Mouse (Mus musculus): ENCODE results near the gene Nras. TPM values are rescaled to one million over a fixed set of nuclear protein-coding genes. Genes with fewer than 3 reads are reported as not detected.
A peak's percentile ranks its signal among the peaks of the same experiment; 100 is the strongest.

Nras gene
- polyA plus RNA-seq (2014; fragmentation: Nextera tagmentation; extraction: Ambion mirVana) = 124 and 135 TPM in 2 replicates

DNA sequence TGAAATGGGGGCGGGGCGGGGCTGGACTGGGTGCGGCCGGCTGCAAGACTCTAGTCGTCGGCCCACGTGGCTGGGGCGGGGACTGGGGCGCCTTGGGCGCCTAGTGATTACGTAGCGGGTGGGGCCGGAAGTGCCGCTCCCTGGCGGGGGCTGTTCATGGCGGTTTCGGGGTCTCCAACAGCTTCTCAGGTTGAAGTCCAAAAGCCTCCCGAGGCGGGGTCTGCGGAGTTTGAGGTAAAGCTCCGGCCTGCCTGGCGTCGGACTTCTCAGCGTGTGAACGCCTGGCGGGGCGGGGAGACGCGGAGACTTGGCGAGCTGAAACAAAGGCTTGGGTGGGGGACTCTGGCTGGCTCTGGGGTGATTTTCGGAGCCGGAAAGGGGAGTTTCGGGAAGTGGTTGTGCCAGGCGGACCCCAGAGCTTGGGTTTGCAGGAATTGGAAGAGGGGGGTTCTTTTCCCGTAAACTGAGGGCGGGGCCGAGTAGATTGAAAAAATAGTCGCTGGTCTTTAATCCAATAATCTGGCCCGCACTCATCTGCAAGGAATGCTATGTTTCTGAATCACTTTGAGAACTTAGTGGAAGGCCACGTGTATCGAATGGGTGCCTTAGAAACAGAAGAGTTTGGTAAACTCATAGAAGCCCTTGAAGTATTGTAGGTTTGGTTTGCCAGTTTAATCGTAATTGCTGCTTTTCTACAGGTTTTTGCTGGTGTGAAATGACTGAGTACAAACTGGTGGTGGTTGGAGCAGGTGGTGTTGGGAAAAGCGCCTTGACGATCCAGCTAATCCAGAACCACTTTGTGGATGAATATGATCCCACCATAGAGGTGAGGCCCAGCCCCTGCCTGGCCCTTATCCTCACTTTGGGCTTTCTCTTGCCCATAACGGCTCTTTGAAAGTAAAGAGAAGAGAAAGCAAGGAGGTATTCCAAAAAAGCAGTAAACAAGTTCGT, at the start of gene Nras:
Nras (plus strand) TSS at position 79 of the 951 bp plus-strand sequence.
- H3K9me3 ChIP-seq (ENCODE audit: control insufficient read depth, low read length) = no peaks in the 10 kb centered on the region
- 0 out of 2 replicates have a peak, but pooled peaks cover 4% of the 10 kb centered on the region for H3K4me1 ChIP-seq (ENCODE audit: control insufficient read depth, insufficient read depth, low read length)
- H3K36me3 ChIP-seq (ENCODE audit: control insufficient read depth, insufficient read depth, low read length) = peaks cover 68% of the 10 kb centered on the region
- H3K9ac ChIP-seq (ENCODE audit: low read depth, low read length) = peak within 1 kb of the TSS; percentile 93
- peak; percentile 99 for ATAC-seq (ENCODE audit: low FRiP score, low TSS enrichment)
- WGBS = 2% methylated on average over 46 of the region's 46 CpGs
- peak within 1 kb of the TSS; percentile 57 for H3K4me2 ChIP-seq (replicated peaks; ENCODE audit: low read depth, low read length)
- H3K27me3 ChIP-seq (ENCODE audit: control insufficient read depth, insufficient read depth, low read length) = no peaks in the 10 kb centered on the region
- peak within 1 kb of the TSS; percentile 91 for H3K4me3 ChIP-seq (ENCODE audit: low read length)
- H3K27ac ChIP-seq (ENCODE audit: low read depth, low read length) = peak within 1 kb of the TSS; percentile 96

- no peak overlapping the region for H3K27ac ChIP-seq (ENCODE audit: low read depth, low read length)
- no peak overlapping the region for H3K4me3 ChIP-seq (ENCODE audit: low read length)
- peaks cover 12% of the 10 kb centered on the region; the same call in 1 of the 2 replicates for H3K4me1 ChIP-seq (ENCODE audit: control insufficient read depth, insufficient read depth, low read length)
- no peaks in the 10 kb centered on the region for H3K27me3 ChIP-seq (ENCODE audit: control insufficient read depth, insufficient read depth, low read length)
- H3K36me3 ChIP-seq (ENCODE audit: control insufficient read depth, insufficient read depth, low read length) = no peaks in the 10 kb centered on the region
- WGBS = 68% methylated on average over 2 of the region's 2 CpGs
- H3K9ac ChIP-seq (ENCODE audit: low read depth, low read length) = no peak overlapping the region
- H3K4me2 ChIP-seq (replicated peaks; ENCODE audit: low read depth, low read length) = no peak overlapping the region
- no peak for ATAC-seq (ENCODE audit: low FRiP score, low TSS enrichment)
- no peaks in the 10 kb centered on the region for H3K9me3 ChIP-seq (ENCODE audit: control insufficient read depth, low read length)
Measured at GRCm38 (mm10) chr3:103017350-103017749, 40.7 kb upstream of the Nras start.

DNA sequence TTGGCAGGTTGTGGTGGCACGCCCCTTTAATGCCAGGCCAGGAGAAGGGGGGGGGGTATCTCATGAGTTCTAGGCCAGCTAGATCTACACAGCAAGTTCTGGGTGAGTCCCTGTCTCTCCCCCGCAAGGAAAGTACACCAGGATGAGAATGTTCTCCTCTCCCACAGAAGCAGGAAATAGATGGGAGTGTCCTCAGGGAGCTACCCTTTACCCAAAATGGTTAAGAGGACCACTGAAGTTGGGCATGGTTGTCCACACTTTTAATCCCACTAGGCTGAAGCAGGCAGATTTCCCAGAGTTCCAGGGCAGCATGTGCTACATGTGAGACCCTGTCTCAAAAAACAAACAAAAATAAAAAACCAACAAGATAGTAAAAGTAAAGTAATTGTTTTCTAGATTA, 38.6 kb upstream of the Nras start:
- no peaks in the 10 kb centered on the region for H3K9me3 ChIP-seq (ENCODE audit: control insufficient read depth, low read length)
- ATAC-seq (ENCODE audit: low FRiP score, low TSS enrichment) = no peak
- no peaks in the 10 kb centered on the region for H3K27me3 ChIP-seq (ENCODE audit: control insufficient read depth, insufficient read depth, low read length)
- peak overlapping the region; percentile 90; the same call in 1 of the 2 replicates for H3K27ac ChIP-seq (ENCODE audit: low read depth, low read length)
- H3K4me2 ChIP-seq (replicated peaks; ENCODE audit: low read depth, low read length) = peak overlapping the region; percentile 45
- H3K4me3 ChIP-seq (ENCODE audit: low read length) = no peak overlapping the region; the same call in 1 of the 2 replicates
- no peaks in the 10 kb centered on the region for H3K36me3 ChIP-seq (ENCODE audit: control insufficient read depth, insufficient read depth, low read length)
- H3K9ac ChIP-seq (ENCODE audit: low read depth, low read length) = no peak overlapping the region; the same call in 1 of the 2 replicates
- 92% methylated on average over 2 of the region's 2 CpGs for WGBS
- peaks cover 16% of the 10 kb centered on the region; the same call in 1 of the 2 replicates for H3K4me1 ChIP-seq (ENCODE audit: control insufficient read depth, insufficient read depth, low read length)

GRCm38 (mm10) chr3:103020249-103020942, 37.7 kb upstream of the Nras start, which contains the start of gene Csde1:
Gene Csde1, plus strand, starts transcription at chr3:103020426.
- peak; percentile 94 for ATAC-seq (ENCODE audit: low FRiP score, low TSS enrichment)
- Histone ChIP-seq H3K9ac (ENCODE audit: low read depth, low read length) (peak within 1 kb of the TSS; percentile 90), H3K4me2 (replicated peaks; ENCODE audit: low read depth, low read length) (peak within 1 kb of the TSS; percentile 69), H3K4me1 (ENCODE audit: control insufficient read depth, insufficient read depth, low read length) (peaks cover 16% of the 10 kb centered on the region; the same call in 1 of the 2 replicates), H3K9me3 (ENCODE audit: control insufficient read depth, low read length) (no peaks in the 10 kb centered on the region), H3K4me3 (ENCODE audit: low read length) (peak within 1 kb of the TSS; percentile 75), H3K36me3 (ENCODE audit: control insufficient read depth, insufficient read depth, low read length) (no peaks in the 10 kb centered on the region), H3K27ac (ENCODE audit: low read depth, low read length) (peak within 1 kb of the TSS; percentile 90), H3K27me3 (ENCODE audit: control insufficient read depth, insufficient read depth, low read length) (no peaks in the 10 kb centered on the region)
- WGBS = under 1% methylated on average over 55 of the region's 55 CpGs

GRCm38 (mm10) chr3:103020943-103021638, 37.0 kb upstream of the Nras start:
- Histone ChIP-seq H3K9ac (ENCODE audit: low read depth, low read length) (peak overlapping the region; percentile 90), H3K9me3 (ENCODE audit: control insufficient read depth, low read length) (no peaks in the 10 kb centered on the region), H3K27me3 (ENCODE audit: control insufficient read depth, insufficient read depth, low read length) (no peaks in the 10 kb centered on the region), H3K4me1 (ENCODE audit: control insufficient read depth, insufficient read depth, low read length) (peaks cover 16% of the 10 kb centered on the region; the same call in 1 of the 2 replicates), H3K36me3 (ENCODE audit: control insufficient read depth, insufficient read depth, low read length) (no peaks in the 10 kb centered on the region), H3K4me3 (ENCODE audit: low read length) (peak overlapping the region; percentile 75), H3K27ac (ENCODE audit: low read depth, low read length) (peak overlapping the region; percentile 90), H3K4me2 (replicated peaks; ENCODE audit: low read depth, low read length) (peak overlapping the region; percentile 69)
- peak; percentile 96 for ATAC-seq (ENCODE audit: low FRiP score, low TSS enrichment)
- WGBS = under 1% methylated on average over 36 of the region's 37 CpGs

DNA sequence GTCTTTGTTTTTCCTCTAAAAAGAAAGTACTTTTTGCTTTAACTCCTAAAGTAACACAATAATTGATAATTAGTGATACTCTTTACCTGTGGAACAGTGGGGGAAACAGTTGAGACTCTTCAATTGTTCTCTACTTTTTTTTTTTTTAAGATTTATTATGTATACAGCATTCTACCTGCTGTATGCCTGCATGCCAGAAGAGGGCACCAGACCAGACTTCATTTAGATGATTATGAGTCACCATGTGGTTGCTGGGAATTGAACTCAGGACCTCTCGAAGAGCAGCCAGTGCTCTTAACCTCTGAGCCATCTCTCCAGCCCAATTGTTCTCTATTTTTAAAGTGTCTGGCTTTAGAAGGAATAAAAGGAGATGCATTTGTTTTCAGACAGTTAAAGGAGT, 31.9 kb upstream of the Nras start:
- 90% methylated on average over 1 of the region's 1 CpGs for WGBS
- H3K27ac ChIP-seq (ENCODE audit: low read depth, low read length) = no peak overlapping the region
- no peaks in the 10 kb centered on the region for H3K27me3 ChIP-seq (ENCODE audit: control insufficient read depth, insufficient read depth, low read length)
- H3K4me2 ChIP-seq (replicated peaks; ENCODE audit: low read depth, low read length) = no peak overlapping the region
- H3K4me1 ChIP-seq (ENCODE audit: control insufficient read depth, insufficient read depth, low read length) = peaks cover 11% of the 10 kb centered on the region; the same call in 1 of the 2 replicates
- ATAC-seq (ENCODE audit: low FRiP score, low TSS enrichment) = no peak
- no peaks in the 10 kb centered on the region for H3K9me3 ChIP-seq (ENCODE audit: control insufficient read depth, low read length)
- no peak overlapping the region for H3K9ac ChIP-seq (ENCODE audit: low read depth, low read length)
- H3K36me3 ChIP-seq (ENCODE audit: control insufficient read depth, insufficient read depth, low read length) = peaks cover 29% of the 10 kb centered on the region
- no peak overlapping the region for H3K4me3 ChIP-seq (ENCODE audit: low read length)

- no peak for ATAC-seq (ENCODE audit: low FRiP score, low TSS enrichment)
- no peak overlapping the region for H3K9ac ChIP-seq (ENCODE audit: low read depth, low read length)
- H3K36me3 ChIP-seq (ENCODE audit: control insufficient read depth, insufficient read depth, low read length) = peaks cover 69% of the 10 kb centered on the region
- no peaks in the 10 kb centered on the region for H3K9me3 ChIP-seq (ENCODE audit: control insufficient read depth, low read length)
- no peaks in the 10 kb centered on the region for H3K4me1 ChIP-seq (ENCODE audit: control insufficient read depth, insufficient read depth, low read length)
- no peak overlapping the region for H3K27ac ChIP-seq (ENCODE audit: low read depth, low read length)
- 93% methylated on average over 6 of the region's 6 CpGs for WGBS
- no peaks in the 10 kb centered on the region for H3K27me3 ChIP-seq (ENCODE audit: control insufficient read depth, insufficient read depth, low read length)
- H3K4me2 ChIP-seq (replicated peaks; ENCODE audit: low read depth, low read length) = no peak overlapping the region
- no peak overlapping the region for H3K4me3 ChIP-seq (ENCODE audit: low read length)
Measured at GRCm38 (mm10) chr3:103040285-103040684, 17.8 kb upstream of the Nras start.

- H3K36me3 ChIP-seq (ENCODE audit: control insufficient read depth, insufficient read depth, low read length) = peaks cover 73% of the 10 kb centered on the region
- ATAC-seq (ENCODE audit: low FRiP score, low TSS enrichment) = no peak
- WGBS = 88% methylated on average over 1 of the region's 1 CpGs
- H3K4me1 ChIP-seq (ENCODE audit: control insufficient read depth, insufficient read depth, low read length) = no peaks in the 10 kb centered on the region
- H3K27ac ChIP-seq (ENCODE audit: low read depth, low read length) = no peak overlapping the region
- no peak overlapping the region for H3K4me2 ChIP-seq (replicated peaks; ENCODE audit: low read depth, low read length)
- H3K9ac ChIP-seq (ENCODE audit: low read depth, low read length) = no peak overlapping the region
- no peaks in the 10 kb centered on the region for H3K9me3 ChIP-seq (ENCODE audit: control insufficient read depth, low read length)
- no peaks in the 10 kb centered on the region for H3K27me3 ChIP-seq (ENCODE audit: control insufficient read depth, insufficient read depth, low read length)
- no peak overlapping the region for H3K4me3 ChIP-seq (ENCODE audit: low read length)
Measured at GRCm38 (mm10) chr3:103040861-103041379, 17.2 kb upstream of the Nras start.
